Mouse (Mus musculus) heart, postnatal 10 days (tissue): ENCODE measurements around the gene Yipf3. TPM values are rescaled to one million over a fixed set of nuclear protein-coding genes. Genes with fewer than 3 reads are reported as not detected.

Source experiments
- DNase-seq, 2 experiments: peaks; one replicate each; pipeline ENCODE4 v3.0.0; 2021
- intact Hi-C: fragments of 180-260 bp; cut with DNase I; formaldehyde crosslinking; loops from one replicate; pipeline ENCODE4 v1.15.1; 2025
- total RNA-seq, 2 experiments: library from RNA; stranded (reverse); gene quantifications; 2 replicates each; pipeline ENCODE4 v1.2.3; 2021

Gene Yipf3
- total RNA-seq, 2 experiments from 2014 or later: 69.3 to 75.1 TPM

GRCm38 (mm10) chr17:46253452-46254084 lies 5.7 kb downstream of the Yipf3 start, which contains the start of gene Lrrc73:
TSS of gene Lrrc73 (plus strand) at chr17:46253531.
- peak; percentile 91 to 94 for DNase-seq
- intact Hi-C loops: no loop called here

GRCm38 (mm10) chr17:46254106-46254505 lies 6.2 kb downstream of the Yipf3 start:
- DNase-seq: peak in 1 of 2 experiments; percentile 43
- intact Hi-C loops: no loop called here

GRCm38 (mm10) chr17:46255147-46255546 lies 7.3 kb downstream of the Yipf3 start:
- intact Hi-C loops: no loop called here
- no peak for DNase-seq

GRCm38 (mm10) chr17:46258279-46259053 lies 10.6 kb downstream of the Yipf3 start:
- intact Hi-C loops: no loop called here
- DNase-seq: no peak

GRCm38 (mm10) chr17:46259675-46260074 lies 11.8 kb downstream of the Yipf3 start:
- intact Hi-C loops: no loop called here
- DNase-seq: no peak

- no peak for DNase-seq
- intact Hi-C loops: no loop called here
Measured at GRCm38 (mm10) chr17:46262201-46262694, 14.4 kb downstream of the Yipf3 start.

GRCm38 (mm10) chr17:46265502-46265901 lies 17.6 kb downstream of the Yipf3 start:
- DNase-seq: no peak
- intact Hi-C loops: loop anchor here (5.0 kb wide), 1 partner anchor 127 kb away; no protein-coding TSS in a partner anchor

GRCm38 (mm10) chr17:46265918-46266618 lies 18.2 kb downstream of the Yipf3 start:
- peak; percentile 90 to 94 for DNase-seq
- intact Hi-C loops: loop anchor here (1.0 to 5.0 kb wide), 2 partner anchors 32 to 126 kb away; no protein-coding TSS in a partner anchor

- intact Hi-C loops: loop anchor here (1.0 to 5.0 kb wide), 2 partner anchors 31 to 125 kb away; no protein-coding TSS in a partner anchor
- no peak for DNase-seq
Measured at GRCm38 (mm10) chr17:46266986-46267385, 19.1 kb downstream of the Yipf3 start.

- intact Hi-C loops: loop anchor here (5.0 kb wide), 1 partner anchor 125 kb away; no protein-coding TSS in a partner anchor
- DNase-seq: no peak
Measured at GRCm38 (mm10) chr17:46267511-46267910, 19.6 kb downstream of the Yipf3 start.

- intact Hi-C loops: loop anchor here (5.0 kb wide), 1 partner anchor 124 kb away; no protein-coding TSS in a partner anchor
- no peak for DNase-seq
Measured at GRCm38 (mm10) chr17:46268026-46268720, 20.3 kb downstream of the Yipf3 start.

GRCm38 (mm10) chr17:46269771-46270534 lies 22.1 kb downstream of the Yipf3 start:
- intact Hi-C loops: loop anchor here (5.0 kb wide), 1 partner anchor 122 kb away; no protein-coding TSS in a partner anchor
- peak; percentile 82 to 89 for DNase-seq

- intact Hi-C loops: no loop called here
- no peak for DNase-seq
Measured at GRCm38 (mm10) chr17:46272058-46272457, 24.2 kb downstream of the Yipf3 start.

GRCm38 (mm10) chr17:46272675-46273074 lies 24.8 kb downstream of the Yipf3 start:
- intact Hi-C loops: no loop called here
- peak in 1 of 2 experiments; percentile 52 for DNase-seq

GRCm38 (mm10) chr17:46273803-46274236 lies 25.9 kb downstream of the Yipf3 start:
- intact Hi-C loops: no loop called here
- no peak for DNase-seq

- intact Hi-C loops: no loop called here
- no peak for DNase-seq
Measured at GRCm38 (mm10) chr17:46274465-46274864, 26.6 kb downstream of the Yipf3 start.

- intact Hi-C loops: no loop called here
- no peak for DNase-seq
Measured at GRCm38 (mm10) chr17:46275034-46275433, 27.2 kb downstream of the Yipf3 start.

GRCm38 (mm10) chr17:46275506-46275905 lies 27.6 kb downstream of the Yipf3 start:
- DNase-seq: no peak
- intact Hi-C loops: no loop called here

- intact Hi-C loops: no loop called here
- DNase-seq: no peak
Measured at GRCm38 (mm10) chr17:46277586-46277985, 29.7 kb downstream of the Yipf3 start.
